Mouse (Mus musculus): ENCODE results near the gene Gm10428. TPM values are rescaled to one million over a fixed set of nuclear protein-coding genes. Genes with fewer than 3 reads are reported as not detected.

Gm10428 gene
- polyA plus RNA-seq (2012; rRNA removed) (not detected in 2 replicates), polyA plus RNA-seq (2014; fragmentation: Nextera tagmentation; extraction: Ambion mirVana) (not detected in 2 replicates)

DNA sequence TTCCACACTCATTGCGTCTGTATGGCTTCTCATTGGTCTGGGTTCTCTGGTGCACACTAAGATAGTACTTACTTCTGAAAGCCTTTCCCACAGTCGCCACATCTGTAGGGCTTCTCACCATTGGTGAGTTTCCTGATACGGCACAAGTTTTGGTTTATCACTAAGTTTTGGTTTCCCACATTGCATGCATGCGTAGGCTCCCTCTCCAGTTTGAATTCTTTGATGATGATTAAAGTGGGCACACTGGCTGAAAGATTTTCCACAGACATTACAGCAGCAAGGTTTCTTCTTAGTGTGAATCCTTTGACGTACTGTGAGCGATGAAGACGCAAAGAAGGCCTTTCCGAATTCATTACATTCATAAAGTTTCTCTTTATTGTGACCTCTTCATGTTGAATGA lies at the start of gene Gm10428:
TSS of gene Gm10428 (plus strand) at position 321 of the 400 bp plus-strand sequence.
- no peak for ATAC-seq (ENCODE audit: insufficient read depth)
- no peaks in the 10 kb centered on the region for H3K4me1 ChIP-seq (replicated peaks; ENCODE audit: control insufficient read depth in 2 of 2, insufficient read depth in 2 of 2, low read length in 1 of 2)
- no peak for DNase-seq (ENCODE audit: low read depth in 3 of 3, low spot score in 3 of 3)
- H3K9ac ChIP-seq (replicated peaks) = no peak within 1 kb of the TSS
- H3K27me3 ChIP-seq (ENCODE audit: control insufficient read depth, insufficient read depth, low read length) = peaks cover 4% of the 10 kb centered on the region
- H3K36me3 ChIP-seq (replicated peaks; ENCODE audit: control insufficient read depth, insufficient read depth, low read depth) = no peaks in the 10 kb centered on the region
- no peak within 1 kb of the TSS for H3K4me3 ChIP-seq (ENCODE audit: insufficient read depth in 1 of 2, low read depth in 2 of 2, low read length in 2 of 2)
- H3K9me3 ChIP-seq (ENCODE audit: control insufficient read depth, low read length) = no peaks in the 10 kb centered on the region
- H3K4me2 ChIP-seq (ENCODE audit: low read depth) = no peak within 1 kb of the TSS
- WGBS (ENCODE audit: insufficient replicate concordance) = 67% methylated on average over 8 of the region's 8 CpGs
- TF ChIP-seq CTCF (IDR thresholded peaks at IDR 0.05; ENCODE audit: low read depth) = no peak
- no peak for TF ChIP-seq EP300 (IDR thresholded peaks at IDR 0.05; ENCODE audit: low read depth)
- no peak within 1 kb of the TSS for H3K27ac ChIP-seq

DNA sequence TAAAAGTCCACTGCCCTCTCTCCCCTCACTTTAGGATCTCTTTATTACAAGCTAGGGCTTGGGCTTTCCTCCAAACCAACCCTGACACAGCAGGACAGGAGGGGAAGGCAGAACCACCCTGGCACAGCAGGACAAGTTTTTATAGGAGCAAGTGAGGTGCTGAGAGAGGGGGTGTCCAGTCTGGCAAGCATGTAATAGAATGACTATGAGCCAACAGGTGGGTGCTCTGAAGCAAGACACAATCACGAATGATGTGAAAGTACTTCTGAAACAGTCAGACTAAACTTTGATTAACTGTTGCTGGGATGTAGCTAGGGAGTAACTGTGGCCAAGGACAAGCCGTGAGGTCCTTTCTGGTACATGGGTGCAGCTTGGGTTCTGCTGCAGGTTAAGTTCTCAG lies 46.8 kb upstream of the Gm10428 start:
- Histone ChIP-seq H3K27ac (no peak overlapping the region), H3K9me3 (ENCODE audit: control insufficient read depth, low read length) (no peaks in the 10 kb centered on the region), H3K9ac (replicated peaks) (no peak overlapping the region), H3K36me3 (replicated peaks; ENCODE audit: control insufficient read depth, insufficient read depth, low read depth) (no peaks in the 10 kb centered on the region), H3K4me3 (ENCODE audit: insufficient read depth in 1 of 2, low read depth in 2 of 2, low read length in 2 of 2) (no peak overlapping the region), H3K4me2 (ENCODE audit: low read depth) (no peak overlapping the region), H3K4me1 (replicated peaks; ENCODE audit: control insufficient read depth in 2 of 2, insufficient read depth in 2 of 2, low read length in 1 of 2) (no peaks in the 10 kb centered on the region), H3K27me3 (ENCODE audit: control insufficient read depth, insufficient read depth, low read length) (no peaks in the 10 kb centered on the region)
- DNase-seq (ENCODE audit: low read depth in 3 of 3, low spot score in 3 of 3) = no peak
- ATAC-seq (ENCODE audit: insufficient read depth) = no peak
- TF ChIP-seq CTCF (IDR thresholded peaks at IDR 0.05; ENCODE audit: low read depth) = no peak
- no peak for TF ChIP-seq EP300 (IDR thresholded peaks at IDR 0.05; ENCODE audit: low read depth)
- 54% methylated on average over 2 of the region's 2 CpGs for WGBS (ENCODE audit: insufficient replicate concordance)

DNA sequence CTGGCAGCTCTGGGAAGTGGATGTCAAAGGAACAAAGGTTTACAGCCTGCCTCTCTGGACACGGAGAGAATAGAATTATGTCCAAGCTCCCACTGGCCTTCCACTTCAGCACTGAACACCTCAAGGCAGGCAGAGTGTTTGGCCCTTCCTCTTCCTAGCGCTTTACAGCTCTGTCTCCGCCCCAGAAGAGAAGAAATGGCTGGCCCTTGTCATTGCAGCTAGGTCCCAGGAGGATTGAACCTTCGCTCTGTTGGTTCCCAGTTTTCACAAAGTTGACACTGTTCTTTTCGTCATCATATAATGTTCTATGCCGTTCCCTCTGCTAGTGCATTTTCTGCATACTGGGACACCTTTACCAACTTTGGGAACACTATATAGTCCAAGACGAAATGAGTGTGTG lies 44.6 kb upstream of the Gm10428 start:
- H3K4me1 ChIP-seq (replicated peaks; ENCODE audit: control insufficient read depth in 2 of 2, insufficient read depth in 2 of 2, low read length in 1 of 2) = no peaks in the 10 kb centered on the region
- no peaks in the 10 kb centered on the region for H3K27me3 ChIP-seq (ENCODE audit: control insufficient read depth, insufficient read depth, low read length)
- no peak overlapping the region for H3K9ac ChIP-seq (replicated peaks)
- H3K9me3 ChIP-seq (ENCODE audit: control insufficient read depth, low read length) = no peaks in the 10 kb centered on the region
- TF ChIP-seq EP300 (IDR thresholded peaks at IDR 0.05; ENCODE audit: low read depth) = no peak
- TF ChIP-seq CTCF (IDR thresholded peaks at IDR 0.05; ENCODE audit: low read depth) = no peak
- DNase-seq (ENCODE audit: low read depth in 3 of 3, low spot score in 3 of 3) (no peak), ATAC-seq (ENCODE audit: insufficient read depth) (no peak)
- no peak overlapping the region for H3K4me2 ChIP-seq (ENCODE audit: low read depth)
- H3K36me3 ChIP-seq (replicated peaks; ENCODE audit: control insufficient read depth, insufficient read depth, low read depth) = no peaks in the 10 kb centered on the region
- H3K4me3 ChIP-seq (ENCODE audit: insufficient read depth in 1 of 2, low read depth in 2 of 2, low read length in 2 of 2) = no peak overlapping the region
- WGBS (ENCODE audit: insufficient replicate concordance) = 58% methylated on average over 7 of the region's 7 CpGs
- H3K27ac ChIP-seq = no peak overlapping the region

DNA sequence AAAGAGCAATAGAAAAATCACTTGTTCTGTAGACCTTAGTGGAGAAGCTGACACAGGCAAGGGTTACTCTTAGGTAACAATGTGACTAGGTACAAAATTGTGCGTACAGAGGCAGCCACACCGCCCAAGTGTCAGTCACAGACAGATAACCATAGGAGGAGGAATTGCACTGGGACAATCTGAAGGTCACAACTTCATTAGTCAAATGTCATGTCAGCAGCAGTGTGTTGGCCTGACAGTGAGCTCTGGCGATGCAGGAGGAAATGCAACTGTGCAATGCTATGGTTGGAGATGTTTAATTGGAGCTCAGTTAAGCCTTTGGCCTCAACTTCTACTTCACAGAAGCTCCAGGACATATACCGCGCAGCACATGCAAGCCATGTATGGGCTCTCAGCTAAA lies 42.2 kb upstream of the Gm10428 start:
- 66% methylated on average over 5 of the region's 5 CpGs for WGBS (ENCODE audit: insufficient replicate concordance)
- H3K27me3 ChIP-seq (ENCODE audit: control insufficient read depth, insufficient read depth, low read length) = no peaks in the 10 kb centered on the region

DNA sequence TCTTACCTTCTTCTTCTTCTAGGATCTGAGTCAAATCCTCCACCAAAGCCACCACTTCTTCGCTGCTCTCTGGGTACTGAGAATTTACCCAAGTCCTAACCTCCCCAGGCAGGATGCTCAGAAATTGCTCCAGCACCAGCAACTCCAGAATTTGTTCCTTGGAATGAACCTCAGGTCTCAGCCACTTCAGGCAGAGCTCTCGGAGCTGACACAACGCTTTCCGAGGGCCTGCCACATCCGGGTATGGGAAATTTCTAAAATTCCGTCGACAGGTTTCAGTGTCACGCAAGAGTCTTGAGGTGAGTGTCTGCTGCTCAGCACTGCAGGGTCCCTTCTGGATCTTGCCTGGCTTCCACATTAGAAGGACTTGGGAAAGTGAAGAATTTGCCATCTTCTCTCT lies 24.6 kb upstream of the Gm10428 start:
- WGBS (ENCODE audit: insufficient replicate concordance) = 71% methylated on average over 8 of the region's 8 CpGs
- TF ChIP-seq EP300 (IDR thresholded peaks at IDR 0.05; ENCODE audit: low read depth) (no peak), CTCF (IDR thresholded peaks at IDR 0.05; ENCODE audit: low read depth) (no peak)
- ATAC-seq (ENCODE audit: insufficient read depth) (no peak), DNase-seq (ENCODE audit: low read depth in 3 of 3, low spot score in 3 of 3) (no peak)
- no peak overlapping the region for H3K4me2 ChIP-seq (ENCODE audit: low read depth)
- no peak overlapping the region for H3K27ac ChIP-seq
- no peaks in the 10 kb centered on the region for H3K9me3 ChIP-seq (ENCODE audit: control insufficient read depth, low read length)
- peaks cover 11% of the 10 kb centered on the region for H3K27me3 ChIP-seq (ENCODE audit: control insufficient read depth, insufficient read depth, low read length)
- H3K4me3 ChIP-seq (ENCODE audit: insufficient read depth in 1 of 2, low read depth in 2 of 2, low read length in 2 of 2) = no peak overlapping the region
- H3K36me3 ChIP-seq (replicated peaks; ENCODE audit: control insufficient read depth, insufficient read depth, low read depth) = no peaks in the 10 kb centered on the region
- no peak overlapping the region for H3K9ac ChIP-seq (replicated peaks)
- no peaks in the 10 kb centered on the region; a peak in 1 of 4 replicates for H3K4me1 ChIP-seq (replicated peaks; ENCODE audit: control insufficient read depth in 2 of 2, insufficient read depth in 2 of 2, low read length in 1 of 2)

More for the DNA sequence above, 42.2 kb upstream of the Gm10428 start:
- Histone ChIP-seq H3K4me1 (replicated peaks; ENCODE audit: control insufficient read depth in 2 of 2, insufficient read depth in 2 of 2, low read length in 1 of 2) (no peaks in the 10 kb centered on the region), H3K27ac (no peak overlapping the region), H3K9me3 (ENCODE audit: control insufficient read depth, low read length) (no peaks in the 10 kb centered on the region), H3K4me2 (ENCODE audit: low read depth) (no peak overlapping the region), H3K9ac (replicated peaks) (no peak overlapping the region), H3K36me3 (replicated peaks; ENCODE audit: control insufficient read depth, insufficient read depth, low read depth) (no peaks in the 10 kb centered on the region), H3K4me3 (ENCODE audit: insufficient read depth in 1 of 2, low read depth in 2 of 2, low read length in 2 of 2) (no peak overlapping the region)
- no peak for DNase-seq (ENCODE audit: low read depth in 3 of 3, low spot score in 3 of 3)
- TF ChIP-seq CTCF (IDR thresholded peaks at IDR 0.05; ENCODE audit: low read depth) (no peak), EP300 (IDR thresholded peaks at IDR 0.05; ENCODE audit: low read depth) (no peak)
- ATAC-seq (ENCODE audit: insufficient read depth) = no peak
